Comparison of ENCODE assay signal across 14 mouse cellular contexts in genomic region chr8:116552255-116552654, GRCm38 (mm10). TPM values are rescaled to one million over a fixed set of nuclear protein-coding genes. Genes with fewer than 3 reads are reported as not detected.
DNase-seq lines count a peak whose midpoint lies in the region; ATAC-seq lines count a peak whose summit lies in the region.
"Had no signal": no experiment of that assay in that cellular context is flagged by ENCODE, and none has a peak within 500 bp of the region (broad histone marks: within the 10 kb centered on the region; RNA-seq: fewer than 3 reads in every experiment).

No protein-coding gene starts in this region.

- intact Hi-C loops in left cerebral cortex, postnatal 36 days (cut with DNase I), result no loop called here

- DNase-seq in cerebellum, adult 18-20 months, result peak; percentile 23 to 29
- peak; percentile 20 for DNase-seq in thymus, postnatal 0 days (ENCODE audit: low spot score)
- DNase-seq in thymus, postnatal 25 days, result no peak
- DNase-seq in left cerebral cortex, postnatal 36 days (ENCODE audit: low spot score in 2 of 2), result peak; percentile 46 to 53
- no peak for DNase-seq in lung, postnatal 10 days
- DNase-seq in Muller cell, postnatal 12 days (ENCODE audit: inconsistent ontology term), result no peak
- no peak for DNase-seq in urinary bladder, postnatal 25 days (ENCODE audit: low spot score)
- DNase-seq: gastrocnemius, postnatal 36 days; spleen, adult 18-20 months had no signal

- ATAC-seq in cerebellum, adult (ENCODE audit: insufficient number of reproducible peaks, low FRiP score, low TSS enrichment), result no peak
- ATAC-seq: intestine, postnatal 0 days; midbrain, embryonic 13.5 days had no signal

RNA-seq across cellular contexts. Expression of gene Dynlrb2, which starts 47.5 kb away (rescaled TPM):
- 4.5 and 6.2 TPM in 2 replicates for polyA plus RNA-seq in thymus, postnatal 0 days (2015; fragmentation: Nextera tagmentation; extraction: Ambion mirVana)
- total RNA-seq in left cerebral cortex, postnatal 36 days (2021), result 1 to 10 TPM; 2.3 TPM
- total RNA-seq: gastrocnemius, postnatal 36 days; heart, postnatal 25 days had no signal
- polyA plus RNA-seq: intestine, postnatal 0 days; liver, embryonic 14.5 days had no signal

Comparison
In these comparisons a context has a peak if more than half of its experiments do, and no peak if none do; other contexts are left out.
1. DNase-seq: peak in cerebellum, adult 18-20 months (2 of 2), thymus, postnatal 0 days (single experiment) and left cerebral cortex, postnatal 36 days (2 of 2); none in thymus, postnatal 25 days (single experiment), lung, postnatal 10 days (single experiment), Muller cell, postnatal 12 days (single experiment) and urinary bladder, postnatal 25 days (single experiment).